Mouse (Mus musculus) 3T3-L1 (cell line): ENCODE measurements around the gene Smg1.
A peak's percentile ranks its signal among the peaks of the same experiment; 100 is the strongest.

Source experiments
- DNase-seq: peaks from one replicate; pipeline ENCODE4 v3.0.0-alpha.2; 2015; ENCODE audit warnings: low read depth, low spot score

Smg1 gene

DNA sequence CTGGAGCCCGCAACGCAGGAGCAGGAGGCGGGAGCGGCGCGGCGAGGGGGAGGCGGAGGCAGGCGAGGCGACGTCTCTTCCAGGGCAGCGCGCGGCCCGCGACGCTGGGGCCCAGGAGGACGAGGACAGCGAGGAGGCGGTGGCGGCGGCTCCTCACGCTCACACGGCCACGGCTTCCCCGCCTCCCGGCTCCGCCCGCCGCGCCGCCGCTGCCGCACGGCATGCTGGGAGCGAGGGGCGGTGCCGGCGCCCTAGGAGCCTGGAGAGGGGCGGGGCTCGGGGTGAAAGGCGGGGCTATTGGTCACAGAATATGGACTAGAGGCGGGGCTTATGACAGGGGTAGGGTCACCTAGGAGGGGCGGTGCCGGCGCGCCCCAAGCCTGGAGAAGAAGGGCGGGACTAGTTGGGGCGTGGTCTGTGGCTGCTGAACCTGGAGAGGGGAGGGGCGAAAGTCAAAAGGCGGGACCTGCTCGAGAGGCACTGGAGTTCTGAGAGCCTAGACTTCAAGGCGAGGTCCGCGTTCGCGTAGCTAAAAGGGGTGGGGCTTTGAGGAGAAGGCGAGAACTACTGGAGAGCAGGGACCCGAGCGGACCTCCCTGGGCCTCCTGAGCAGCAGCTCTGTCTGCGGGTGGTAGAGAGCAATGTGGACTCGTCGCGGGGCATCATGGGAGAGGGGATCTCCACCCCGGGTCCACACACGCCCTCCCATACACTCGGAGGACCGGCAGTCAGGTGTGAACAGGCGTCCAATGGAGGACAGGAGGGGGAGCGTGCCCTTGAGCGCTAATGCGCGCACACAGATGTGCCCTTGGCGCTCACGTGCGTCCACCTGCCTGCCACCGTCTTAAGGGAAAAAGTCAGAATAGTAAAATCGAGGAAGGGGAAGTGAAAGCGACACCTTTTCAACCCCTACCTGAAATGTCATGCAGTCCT is at the start of gene Smg1:
Gene Smg1 (minus strand): TSS at position 218 of the 933 bp plus-strand sequence.
- peak; percentile 97 for DNase-seq

DNA sequence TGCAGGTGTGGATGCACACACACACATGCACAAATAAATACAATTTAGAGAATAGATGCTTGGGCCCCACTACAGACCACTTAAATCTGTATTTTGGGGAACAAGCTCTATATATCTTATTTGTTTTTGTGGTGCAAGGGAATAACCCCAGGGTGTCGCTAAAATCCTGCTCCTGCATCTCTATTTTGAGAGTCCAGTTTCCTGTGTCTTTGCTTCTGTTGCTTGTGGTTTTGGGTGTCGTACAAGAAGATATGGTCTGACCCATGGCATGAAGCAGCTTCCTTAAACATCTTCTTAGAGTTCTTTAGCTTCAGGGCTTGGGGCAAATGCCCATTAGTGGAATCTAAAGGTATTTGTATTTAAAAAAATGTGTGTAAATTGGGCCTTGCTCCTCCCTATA is 39.7 kb upstream of the Smg1 start:
- no peak for DNase-seq

DNA sequence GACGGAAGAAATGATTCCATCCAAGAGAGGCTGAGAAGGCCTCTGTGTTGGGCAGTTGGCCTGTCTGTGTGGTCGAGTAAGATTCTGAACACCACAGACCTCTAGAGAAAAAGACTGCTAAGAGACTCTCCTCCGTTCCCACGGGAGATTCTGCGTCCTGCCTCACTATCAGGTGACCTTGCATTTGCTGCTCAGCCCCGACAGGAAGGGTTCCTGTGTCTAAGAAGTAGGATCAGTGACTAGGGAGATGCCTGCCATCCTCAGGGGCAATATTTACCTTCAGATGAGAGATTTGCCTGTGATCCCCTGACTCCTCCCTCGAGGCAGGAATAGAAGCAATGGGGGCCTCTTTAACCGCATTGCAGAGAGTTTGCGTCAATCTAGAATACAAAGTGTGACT is 39.1 kb upstream of the Smg1 start:
- DNase-seq = no peak

DNA sequence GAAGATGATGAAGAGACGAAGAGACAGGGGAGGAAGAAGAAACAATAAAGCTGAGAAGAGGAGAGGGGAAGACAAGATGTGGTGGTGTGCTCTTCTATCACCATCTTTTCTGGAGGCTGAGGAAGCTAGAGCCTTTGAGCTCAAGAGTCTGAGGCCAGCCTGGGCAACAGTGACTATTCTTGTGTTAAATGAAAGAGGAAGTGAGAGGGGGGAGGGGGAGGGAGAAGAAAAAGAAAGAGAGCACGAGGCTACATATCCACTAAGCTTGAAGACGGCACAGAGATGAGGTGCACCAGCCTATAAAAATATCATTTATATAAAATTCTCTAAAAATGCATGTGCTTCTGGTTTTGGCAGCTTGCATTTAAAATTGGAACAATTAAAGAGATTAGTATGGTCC is 36.1 kb upstream of the Smg1 start:
- DNase-seq = no peak

DNA sequence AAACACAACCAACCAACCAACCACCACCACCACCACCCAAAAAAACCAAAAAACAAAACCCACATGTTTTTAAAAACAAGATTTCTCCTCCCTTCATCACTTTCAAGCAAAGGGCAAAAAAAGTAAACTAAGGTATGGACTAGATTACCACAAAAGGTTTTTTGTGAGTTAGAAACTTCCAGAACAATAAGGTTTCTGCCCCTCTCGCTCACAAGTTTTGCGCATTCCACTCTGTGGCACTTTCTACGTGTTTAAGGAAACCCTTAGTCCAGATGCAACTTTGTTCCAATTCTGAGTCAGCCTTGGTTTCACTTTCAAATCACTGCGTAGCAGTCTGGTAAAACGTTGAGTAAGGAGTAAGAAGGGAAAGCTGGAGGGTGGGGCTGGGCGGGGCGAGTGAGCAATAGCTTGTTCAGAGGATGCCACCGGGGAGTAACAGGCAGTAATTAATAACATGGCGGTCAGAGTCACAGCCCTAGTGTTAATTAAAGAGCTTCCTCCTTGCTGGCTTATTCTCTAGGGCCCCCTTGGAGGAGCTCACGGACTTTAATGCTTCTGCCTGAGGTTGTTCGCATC is 34.0 kb upstream of the Smg1 start:
- DNase-seq = peak; percentile 93

DNA sequence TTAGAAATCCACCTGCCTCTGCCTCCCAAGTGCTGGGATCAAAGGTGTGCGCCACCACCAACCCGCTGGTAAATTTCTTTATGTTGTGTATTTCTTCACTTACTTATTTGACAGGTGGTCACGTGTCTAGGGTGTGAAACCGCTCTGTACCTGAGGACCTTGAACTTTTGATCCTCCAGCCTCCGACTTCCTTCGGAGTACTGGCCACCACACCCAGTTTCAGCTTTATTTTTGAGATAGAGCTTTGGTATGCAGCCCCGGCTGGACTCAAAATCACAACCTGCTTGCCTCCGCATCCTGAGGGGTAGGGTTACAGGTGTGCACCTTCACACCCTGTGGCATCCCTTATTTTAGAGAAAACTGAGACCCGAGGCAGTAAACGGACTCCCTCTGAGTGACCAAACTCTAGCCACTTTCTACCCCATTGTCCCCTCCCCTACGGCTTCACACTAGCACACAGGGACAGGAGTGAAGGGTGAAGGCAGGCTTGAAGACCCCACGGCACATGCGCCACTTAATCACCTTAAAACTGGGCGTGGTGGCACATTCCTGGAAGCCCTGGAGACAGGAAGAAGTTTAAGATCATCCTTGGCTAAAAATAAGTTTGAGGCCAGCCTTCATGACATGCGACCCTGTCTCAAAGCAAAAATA is 33.3 kb upstream of the Smg1 start:
- peak; percentile 34 for DNase-seq

DNA sequence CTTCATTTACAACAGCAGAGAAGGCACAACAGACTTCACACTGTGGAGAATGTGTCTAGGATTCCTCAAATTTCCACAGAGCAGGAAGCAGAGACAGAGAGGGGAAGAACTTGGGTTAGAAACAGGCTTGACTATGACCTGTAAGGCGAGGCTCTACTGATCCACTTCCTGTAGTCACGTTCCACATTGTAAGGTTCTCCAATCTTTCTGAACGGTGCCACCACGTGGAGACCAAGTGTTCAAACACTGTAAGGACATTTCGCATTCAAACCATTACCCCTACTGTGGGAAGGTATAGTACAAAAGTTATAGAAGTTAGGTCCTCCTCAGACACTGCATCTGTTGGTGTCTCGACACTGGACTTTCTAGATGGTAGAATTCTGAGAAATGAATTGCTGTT is 31.8 kb upstream of the Smg1 start:
- DNase-seq = peak; percentile 65

DNA sequence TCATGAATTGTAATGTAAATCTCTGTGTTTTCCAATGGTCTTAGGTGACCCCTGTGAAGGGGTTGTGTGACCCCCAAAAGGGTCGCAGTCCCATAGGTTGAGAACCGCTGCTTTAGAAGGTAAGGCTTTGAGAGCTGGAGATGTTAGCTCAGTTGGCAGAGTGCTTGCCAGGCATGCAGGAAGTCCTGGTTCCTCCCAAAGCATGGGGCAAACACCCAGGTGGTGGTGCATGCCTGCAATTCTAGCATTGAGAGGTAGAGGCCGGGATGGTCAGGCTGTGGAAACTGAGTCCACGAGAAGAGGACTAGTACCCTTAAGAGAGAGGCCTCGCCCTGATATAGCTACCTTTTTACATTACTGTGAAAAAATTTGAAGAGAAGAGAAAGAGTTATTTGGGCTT is 31.4 kb upstream of the Smg1 start:
- DNase-seq = no peak

DNA sequence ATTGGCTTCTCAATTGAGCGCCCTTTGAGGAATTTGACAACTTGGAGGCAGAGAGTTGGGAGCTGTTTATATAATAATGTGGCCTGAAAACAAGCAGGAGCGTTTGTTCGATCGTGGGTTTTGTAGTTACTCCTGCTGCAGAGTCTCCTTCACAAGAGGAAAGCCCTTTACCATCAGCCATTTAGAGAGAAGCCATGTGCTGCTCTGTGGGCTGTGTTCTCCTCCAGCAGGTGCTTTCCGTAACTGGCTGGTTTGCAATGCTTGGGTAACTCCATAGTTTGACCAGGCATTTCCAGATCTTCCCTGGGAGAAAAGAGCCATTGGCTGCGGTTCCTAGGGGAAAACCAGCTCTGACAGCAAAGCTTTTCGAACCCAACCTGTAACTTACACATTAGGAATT is 30.7 kb upstream of the Smg1 start:
- DNase-seq = no peak

DNA sequence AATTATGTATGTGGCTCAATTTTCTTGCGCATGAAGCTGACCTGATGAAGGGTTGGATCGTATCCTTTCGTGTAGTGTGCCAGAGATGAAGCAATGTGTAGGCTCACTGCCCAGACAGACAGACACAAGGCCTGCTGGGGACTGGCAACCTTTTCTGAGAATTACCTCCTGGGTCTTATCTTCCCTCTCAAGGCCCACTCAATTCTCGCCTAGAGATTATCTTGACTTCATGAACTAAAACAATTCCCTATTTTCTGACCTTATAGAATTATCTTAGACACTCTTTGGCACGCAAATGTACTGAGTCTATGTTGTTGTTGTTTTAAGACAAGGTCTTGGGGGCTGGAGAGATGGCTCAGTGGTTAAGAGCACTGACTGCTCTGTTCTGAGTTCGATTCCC is 22.6 kb upstream of the Smg1 start:
- DNase-seq = no peak

DNA sequence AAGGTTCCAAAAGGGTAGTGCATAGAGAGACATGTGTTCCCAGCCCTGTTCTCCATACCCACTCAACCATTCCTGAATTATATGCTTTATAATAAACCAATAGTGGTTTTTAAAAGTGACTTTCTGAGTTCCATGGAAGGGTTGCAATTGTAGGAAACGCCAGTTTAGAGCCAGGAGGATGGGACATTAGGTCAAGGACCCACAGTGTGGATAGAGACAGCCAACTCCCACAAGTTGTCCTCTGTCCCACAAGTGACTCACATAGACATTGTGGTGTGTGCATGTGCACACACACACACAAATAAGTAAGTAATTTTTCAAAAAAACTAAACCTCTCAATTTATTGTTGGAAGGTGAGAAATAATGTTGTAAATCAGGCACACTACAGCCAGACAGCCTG is 20.1 kb upstream of the Smg1 start:
- DNase-seq = no peak

DNA sequence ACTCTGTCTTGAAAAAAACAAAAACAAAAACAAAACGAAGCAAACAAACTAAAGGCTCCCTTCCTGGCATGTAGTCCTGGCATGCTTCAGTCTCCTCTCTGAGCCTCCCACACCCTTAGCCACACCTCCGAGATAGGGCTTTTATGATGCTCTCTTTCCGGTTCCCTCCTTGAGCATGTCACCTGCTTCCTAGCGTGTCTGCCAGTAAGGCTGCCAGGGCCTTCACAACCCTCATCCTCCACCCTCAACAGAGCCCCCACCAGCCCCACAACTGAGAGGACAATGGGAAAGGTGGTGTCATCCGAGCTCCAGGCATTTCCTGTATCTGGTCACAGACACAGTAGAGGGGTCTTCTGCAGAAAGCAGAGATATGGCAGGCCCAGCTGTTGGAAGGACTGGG is 18.9 kb upstream of the Smg1 start:
- no peak for DNase-seq

DNA sequence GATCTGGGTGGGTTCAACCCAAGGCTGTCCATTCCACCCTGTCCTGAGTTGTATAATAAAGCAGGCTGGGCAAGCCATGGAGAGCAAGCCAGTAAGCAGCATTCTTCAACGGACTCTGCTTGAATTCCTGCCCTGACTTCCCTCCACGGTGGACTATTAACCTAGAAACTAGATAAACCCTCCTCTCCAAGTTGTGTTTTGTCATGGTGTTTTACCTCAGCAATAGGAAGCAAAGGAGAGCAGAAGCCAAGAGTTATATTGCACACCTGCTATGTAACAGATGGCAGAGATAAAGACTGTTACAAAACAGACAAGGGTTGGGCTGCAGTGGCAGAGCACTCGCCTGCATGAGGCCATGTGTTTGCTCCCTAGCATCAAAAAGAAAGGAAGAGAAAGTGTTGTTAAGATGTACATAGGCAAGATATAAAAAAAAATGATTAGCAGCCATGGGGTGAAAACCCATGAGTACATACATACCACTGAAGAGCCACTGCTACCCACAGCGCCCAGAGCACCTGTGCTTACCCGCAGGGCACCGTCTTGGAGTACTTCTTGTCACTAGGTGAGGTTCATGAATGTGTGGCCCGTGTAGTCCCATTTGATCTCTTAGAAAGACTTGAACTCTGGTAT is 16.3 kb upstream of the Smg1 start:
- DNase-seq = no peak

DNA sequence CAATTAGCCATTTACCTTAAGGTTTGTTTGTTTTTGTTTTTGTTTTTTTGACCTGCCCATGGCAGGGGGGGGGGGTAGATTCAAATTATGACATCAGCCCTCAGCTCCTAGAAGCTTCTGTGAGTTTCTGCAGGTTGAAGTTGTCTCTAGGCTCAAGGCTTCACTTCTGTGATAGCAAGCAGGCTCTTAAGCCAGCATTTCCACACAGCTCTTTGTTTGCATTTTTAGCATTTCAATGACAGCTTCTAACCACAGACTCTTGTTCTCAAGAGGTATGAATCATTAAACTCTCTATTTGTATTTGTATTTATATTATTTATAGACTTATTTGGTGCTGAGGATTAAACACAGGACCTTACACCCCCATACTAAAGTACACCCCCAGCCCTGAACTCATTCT is 15.0 kb upstream of the Smg1 start:
- DNase-seq = peak; percentile 57

DNA sequence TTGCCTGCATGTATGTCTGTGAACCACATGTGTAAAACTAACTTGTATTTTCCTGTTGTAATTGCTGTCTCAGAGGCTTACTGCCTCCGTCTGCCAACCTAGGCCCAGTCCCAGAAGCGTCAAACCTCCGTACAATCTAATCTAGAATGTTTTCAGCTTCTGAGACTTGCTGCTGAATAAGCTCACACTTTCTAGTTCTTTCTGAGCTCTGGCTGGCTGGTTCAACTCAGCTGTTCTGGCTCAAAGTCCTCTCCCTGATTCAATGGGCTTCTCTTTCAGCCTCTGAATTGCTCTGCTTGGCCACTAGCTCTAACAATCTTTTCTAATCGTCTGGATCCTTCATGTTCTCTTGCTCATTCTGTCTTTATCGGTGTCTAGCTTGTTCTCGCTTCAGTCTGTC is 13.3 kb upstream of the Smg1 start:
- no peak for DNase-seq

DNA sequence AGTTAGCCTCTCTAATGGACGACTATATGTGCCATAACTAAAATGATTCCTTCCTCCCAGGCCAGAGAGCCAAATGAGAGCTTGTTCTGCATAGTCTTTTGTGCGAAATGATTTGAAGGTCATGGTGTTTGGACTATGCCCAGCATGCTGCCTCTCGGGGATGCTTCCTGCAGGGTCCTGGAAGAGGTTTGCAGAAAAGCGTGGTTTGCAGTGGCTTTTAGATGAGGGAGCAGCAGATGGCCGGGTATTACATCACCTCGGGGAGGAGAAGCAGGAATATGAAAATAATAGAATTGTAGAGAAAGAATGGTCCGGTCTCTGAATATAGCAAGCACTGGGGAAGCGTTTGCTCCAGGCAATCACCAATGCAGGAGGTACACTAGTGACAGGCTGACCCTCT is 11.0 kb upstream of the Smg1 start:
- DNase-seq = peak; percentile 55

DNA sequence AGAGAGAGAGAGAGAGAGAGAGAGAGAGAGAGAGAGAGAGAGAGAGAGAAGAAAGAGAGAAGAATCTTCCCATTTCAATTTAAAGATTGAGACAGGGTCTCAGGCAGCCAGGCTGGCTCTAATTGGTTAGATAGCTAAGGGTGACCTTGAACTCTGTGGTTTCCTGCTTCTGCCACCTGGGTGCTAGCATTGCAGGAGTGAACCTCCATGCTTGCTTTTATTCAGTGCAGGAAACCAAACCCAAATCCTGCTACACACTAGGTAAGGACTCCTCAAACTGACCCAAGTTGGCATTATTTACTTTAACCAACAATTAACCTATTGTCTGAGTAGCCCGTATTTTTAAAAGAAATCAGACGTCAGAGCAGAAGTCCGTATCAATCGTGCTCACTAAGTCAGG is 10.5 kb upstream of the Smg1 start:
- peak; percentile 26 for DNase-seq

DNA sequence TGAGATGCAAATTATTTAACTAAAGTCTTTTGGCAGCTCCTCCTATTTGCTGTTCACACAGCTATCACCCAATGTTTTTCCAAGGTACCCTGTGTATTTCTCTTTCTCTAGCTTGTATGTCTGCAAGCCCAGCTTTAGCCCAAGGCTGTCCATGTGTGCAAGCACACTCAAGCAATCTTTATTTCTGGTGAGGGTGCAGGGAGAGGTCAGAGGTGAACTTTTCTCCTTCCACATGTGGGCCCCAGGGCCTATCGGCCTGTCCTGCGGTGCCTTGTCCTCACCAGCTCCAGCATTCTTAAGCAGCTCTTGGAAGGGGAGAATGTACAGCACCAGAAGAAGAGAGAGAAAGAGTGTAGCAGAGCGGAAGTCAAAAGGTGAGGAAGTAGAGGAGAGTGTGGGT is 9.5 kb upstream of the Smg1 start:
- DNase-seq = peak; percentile 37

DNA sequence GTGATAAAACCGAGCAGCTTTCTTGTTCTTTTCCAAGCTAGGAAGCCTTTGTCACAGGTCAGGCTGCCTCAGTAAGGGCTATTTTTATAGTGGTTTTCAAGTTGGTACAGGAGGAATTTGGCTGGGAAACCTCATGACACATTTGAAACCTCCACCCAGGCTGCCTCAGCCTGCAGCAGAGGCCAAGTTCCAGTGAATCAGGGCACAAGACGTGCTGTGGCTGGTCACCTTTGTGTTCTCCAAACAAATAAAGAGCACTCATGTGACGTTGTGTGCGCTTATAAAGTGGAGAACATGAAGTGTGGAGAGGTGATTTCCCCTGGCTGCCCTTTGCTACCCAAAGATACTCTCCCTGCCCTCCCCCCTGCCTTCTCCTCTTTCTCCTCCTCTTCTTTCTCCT is 8.9 kb upstream of the Smg1 start:
- DNase-seq = peak; percentile 89

DNA sequence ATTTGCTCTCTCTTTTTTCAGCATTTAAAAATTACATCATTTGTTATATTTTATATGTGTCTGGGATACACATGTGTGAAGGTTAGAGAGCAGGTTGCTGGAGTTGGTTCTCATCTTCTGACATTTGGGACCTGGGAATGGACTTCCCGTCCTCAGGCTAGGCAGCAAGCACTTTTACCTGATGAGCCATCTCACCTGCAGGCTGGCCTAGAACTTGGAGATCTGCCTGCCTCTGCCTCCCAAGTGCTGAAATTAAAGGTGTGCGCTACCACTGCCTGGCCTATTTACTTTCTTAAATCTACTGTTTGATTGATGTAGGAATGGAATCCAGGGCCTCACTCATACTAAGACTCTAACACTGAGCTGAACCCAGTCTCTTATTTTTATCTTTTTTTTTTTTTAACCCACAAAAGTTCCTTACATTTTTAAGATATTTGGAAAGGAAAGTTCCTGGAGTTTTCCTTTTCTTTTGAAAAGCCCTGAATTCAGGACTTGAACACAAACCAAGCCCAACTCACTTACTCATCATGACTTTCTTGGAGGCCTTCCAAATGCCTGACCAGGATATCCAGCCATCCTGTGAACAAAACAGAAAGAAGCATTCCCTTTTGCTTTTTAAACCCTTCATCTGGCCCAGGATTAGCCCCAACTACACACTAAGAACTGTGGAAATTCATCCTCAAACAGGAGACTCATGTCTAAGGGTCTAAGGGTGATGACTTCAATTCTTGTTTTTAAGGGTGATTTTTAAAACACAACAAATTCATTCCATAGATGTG is 8.1 kb upstream of the Smg1 start:
- DNase-seq = peak; percentile 94

DNA sequence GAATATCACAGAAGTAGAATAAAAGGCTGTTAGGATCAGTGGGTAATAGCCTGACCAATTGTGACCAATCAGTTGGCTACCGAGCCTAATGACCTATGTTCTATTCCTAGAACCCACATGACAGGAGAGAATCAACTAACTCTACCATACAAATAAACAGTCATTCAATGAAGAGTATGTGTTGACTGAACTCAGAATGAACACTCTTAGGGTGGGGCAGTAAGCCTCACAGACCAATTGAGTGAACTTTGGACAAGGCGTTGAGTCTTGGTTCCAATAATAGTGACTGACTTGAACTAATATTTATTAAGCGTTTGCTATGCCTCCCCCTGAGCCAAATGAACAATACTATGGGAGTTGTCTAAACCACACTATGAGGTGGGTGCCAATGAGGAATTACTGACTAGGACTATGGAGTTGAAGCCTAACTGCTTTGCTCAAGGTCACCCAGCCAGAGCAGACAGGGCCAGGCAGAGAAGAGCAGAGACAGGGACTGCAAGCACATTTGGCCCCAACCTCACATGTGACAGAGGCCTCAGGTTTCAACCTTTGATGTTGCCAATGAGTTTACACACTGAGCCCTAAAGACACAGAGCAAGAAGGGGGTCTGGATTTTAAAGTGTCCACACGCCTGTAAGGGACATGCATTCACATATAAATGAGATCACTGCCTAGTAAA is 7.2 kb upstream of the Smg1 start:
- DNase-seq = no peak
